Mouse (Mus musculus): ENCODE results near the gene Csmd2. TPM values are rescaled to one million over a fixed set of nuclear protein-coding genes. Genes with fewer than 3 reads are reported as not detected.
"Not testable (repeated sequence)": the region's sequence is repeated elsewhere in the genome, so short reads cannot be mapped to it uniquely, and the experiment has no call there.

Csmd2 gene
- polyA plus RNA-seq, 1 experiment, result 0.02 TPM

DNA sequence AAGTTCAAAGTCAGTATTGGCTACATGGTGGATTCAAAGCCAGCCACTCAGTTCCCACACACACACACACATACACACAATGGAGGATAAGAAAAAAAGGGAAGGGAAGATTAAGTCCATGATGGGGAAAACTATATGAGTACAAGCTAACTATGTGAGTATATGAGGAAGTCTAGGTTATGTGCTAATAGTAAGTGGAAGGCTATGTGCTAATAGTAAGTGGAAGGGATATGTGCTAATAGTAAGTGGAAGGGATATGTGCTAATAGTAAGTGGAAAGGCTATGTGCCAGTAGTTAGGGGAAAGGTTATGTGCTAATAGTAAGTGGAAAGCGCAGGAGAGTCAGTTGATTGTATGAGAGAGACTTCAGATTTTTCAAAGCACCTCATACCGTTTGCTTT lies 453.6 kb downstream of the Csmd2 start:
- WGBS, result 88% methylated on average over 2 of the region's 2 CpGs
- DNase-seq (ENCODE audit: low read depth, low spot score), result no peak

DNA sequence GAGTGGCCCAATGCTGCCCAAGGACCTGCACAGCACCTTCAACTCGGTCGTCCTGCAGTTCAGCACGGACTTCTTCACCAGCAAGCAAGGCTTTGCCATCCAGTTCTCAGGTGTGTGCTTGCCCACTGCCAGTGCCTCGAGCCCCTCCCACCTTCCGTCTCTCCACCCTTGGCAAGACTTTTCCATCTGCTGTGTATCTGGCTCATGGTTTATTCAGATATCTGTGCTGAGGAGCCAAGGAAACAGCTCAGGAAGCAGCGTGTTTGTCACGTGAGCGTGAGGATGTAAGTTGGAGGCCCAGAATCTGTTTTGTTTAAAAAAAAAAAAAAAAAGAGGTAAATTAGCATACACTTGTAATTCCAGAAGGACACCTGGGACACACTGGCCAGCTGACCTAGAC lies 455.1 kb downstream of the Csmd2 start:
- WGBS, result 70% methylated on average over 8 of the region's 8 CpGs
- no peak for DNase-seq (ENCODE audit: low read depth, low spot score)

- DNase-seq (ENCODE audit: low read depth, low spot score), result no peak
- 34% methylated on average over 15 of the region's 15 CpGs for WGBS
These were observed 458.0 kb downstream of the Csmd2 start for GRCm38 (mm10) chr4:128445514-128446260.

GRCm38 (mm10) chr4:128448831-128449431 lies 461.3 kb downstream of the Csmd2 start:
- 88% methylated on average over 12 of the region's 12 CpGs for WGBS

DNA sequence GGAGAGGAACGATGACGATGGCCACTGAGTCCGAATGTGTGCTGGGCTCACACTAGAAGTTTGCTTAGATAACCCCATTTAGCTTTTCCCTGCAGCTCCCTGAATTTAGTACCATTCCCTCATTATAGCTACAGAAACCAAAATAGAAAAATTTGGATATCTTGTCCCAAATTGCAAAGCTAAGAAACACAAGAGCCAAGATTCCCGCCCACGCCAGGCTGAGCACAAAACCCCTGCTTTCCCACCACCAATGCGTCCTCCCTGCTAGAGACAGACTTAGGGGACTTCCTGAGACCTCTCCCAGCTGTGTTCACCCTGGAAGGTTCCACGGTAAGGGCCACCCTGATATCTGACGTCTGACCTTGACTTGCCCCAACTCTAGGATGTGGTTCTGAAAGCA lies 462.5 kb downstream of the Csmd2 start:
- 82% methylated on average over 8 of the region's 8 CpGs for WGBS
- DNase-seq (ENCODE audit: low read depth, low spot score), result no peak

More at GRCm38 (mm10) chr4:128448831-128449431, 461.3 kb downstream of the Csmd2 start:
- no peak for DNase-seq (ENCODE audit: low read depth, low spot score)

GRCm38 (mm10) chr4:128450974-128451373 lies 463.3 kb downstream of the Csmd2 start:
- DNase-seq (ENCODE audit: low read depth, low spot score), result no peak

DNA sequence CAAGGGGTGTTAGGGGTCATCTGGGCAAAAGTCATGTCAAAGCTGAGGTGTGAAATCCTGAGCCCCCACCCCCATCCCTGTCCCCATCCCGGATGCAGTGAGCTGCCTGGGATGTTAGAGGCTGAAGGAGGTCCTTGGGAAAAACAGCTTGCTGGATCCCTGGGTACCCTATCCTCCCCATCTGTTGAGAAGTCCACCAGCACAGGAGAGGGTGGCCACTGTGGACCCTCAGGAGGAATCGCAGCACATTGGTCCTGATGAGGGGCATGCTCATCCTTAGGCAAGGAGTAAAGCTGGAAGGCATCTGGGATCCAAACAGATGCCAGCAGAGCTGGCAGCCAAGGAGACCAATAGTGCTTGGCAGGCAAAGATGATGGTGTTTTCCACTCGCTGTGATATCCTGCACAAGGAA lies 463.7 kb downstream of the Csmd2 start:
- no peak for DNase-seq (ENCODE audit: low read depth, low spot score)
- 68% methylated on average over 3 of the region's 3 CpGs for WGBS

More at GRCm38 (mm10) chr4:128450974-128451373, 463.3 kb downstream of the Csmd2 start:
- 20% methylated on average over 8 of the region's 8 CpGs for WGBS

DNA sequence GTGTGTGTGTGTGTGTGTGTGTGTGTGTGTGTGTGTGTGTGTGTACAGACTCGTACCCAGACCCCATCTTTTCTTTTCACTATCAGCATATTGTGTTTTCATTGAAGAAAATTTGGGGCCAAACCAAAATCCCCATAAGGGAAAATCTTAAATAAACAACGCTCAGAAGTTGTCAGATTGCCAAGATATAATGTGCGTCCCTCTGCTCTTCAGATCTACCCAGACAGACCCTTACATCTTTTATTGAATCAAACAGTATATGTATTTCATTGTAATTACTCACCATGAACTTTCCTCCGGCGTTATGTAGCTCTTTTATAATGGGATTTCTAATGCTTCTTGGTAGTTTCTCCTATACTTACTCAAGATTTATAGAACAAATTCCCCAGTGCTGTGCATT lies 479.1 kb downstream of the Csmd2 start:
- DNase-seq (ENCODE audit: low read depth, low spot score), result no peak
- 62% methylated on average over 5 of the region's 5 CpGs for WGBS

DNA sequence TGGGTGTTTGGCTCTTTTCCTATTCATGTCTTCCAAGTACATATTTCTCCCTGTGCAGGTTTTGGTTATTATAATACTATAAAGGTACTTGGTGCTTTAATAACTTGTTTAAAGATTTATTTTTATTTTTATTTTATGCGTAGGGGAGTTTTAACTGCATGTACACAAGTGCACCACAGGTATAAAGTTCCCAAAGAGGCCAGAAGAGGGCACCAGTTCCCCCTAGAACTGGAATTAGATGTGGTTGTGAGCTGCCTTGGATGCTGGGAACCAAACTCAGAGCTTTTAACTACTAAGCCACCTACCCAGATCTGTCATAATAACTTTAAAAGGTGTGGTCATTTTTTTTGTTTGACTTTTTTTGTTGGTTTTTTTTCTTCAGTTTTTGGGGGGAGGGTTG lies 480.4 kb downstream of the Csmd2 start:
- no peak for DNase-seq (ENCODE audit: low read depth, low spot score)
- 89% methylated on average over 1 of the region's 1 CpGs for WGBS

DNA sequence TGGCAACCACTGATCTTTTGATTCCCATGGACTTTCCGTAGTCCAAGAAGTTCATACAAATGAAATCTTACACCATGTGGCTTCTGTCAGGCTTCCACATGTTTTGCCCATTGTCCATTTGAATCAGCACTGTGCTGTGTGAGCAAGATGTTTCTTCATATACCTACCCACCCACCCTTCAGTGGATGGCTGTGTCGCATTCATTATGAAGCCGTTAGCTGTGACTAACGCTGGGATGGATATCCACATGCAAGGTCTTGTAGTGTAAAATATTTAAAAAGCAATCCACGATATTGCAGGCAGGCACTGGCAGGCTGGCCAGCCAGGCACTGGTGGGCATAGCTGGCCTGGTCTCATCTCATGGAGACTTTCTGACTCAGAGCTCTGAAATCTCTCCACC lies 488.6 kb downstream of the Csmd2 start:
- no peak for DNase-seq (ENCODE audit: low read depth, low spot score)
- 85% methylated on average over 5 of the region's 5 CpGs for WGBS

- WGBS, result 72% methylated on average over 7 of the region's 7 CpGs
- DNase-seq (ENCODE audit: low read depth, low spot score), result no peak
These were observed 496.2 kb downstream of the Csmd2 start for GRCm38 (mm10) chr4:128483891-128484290.

DNA sequence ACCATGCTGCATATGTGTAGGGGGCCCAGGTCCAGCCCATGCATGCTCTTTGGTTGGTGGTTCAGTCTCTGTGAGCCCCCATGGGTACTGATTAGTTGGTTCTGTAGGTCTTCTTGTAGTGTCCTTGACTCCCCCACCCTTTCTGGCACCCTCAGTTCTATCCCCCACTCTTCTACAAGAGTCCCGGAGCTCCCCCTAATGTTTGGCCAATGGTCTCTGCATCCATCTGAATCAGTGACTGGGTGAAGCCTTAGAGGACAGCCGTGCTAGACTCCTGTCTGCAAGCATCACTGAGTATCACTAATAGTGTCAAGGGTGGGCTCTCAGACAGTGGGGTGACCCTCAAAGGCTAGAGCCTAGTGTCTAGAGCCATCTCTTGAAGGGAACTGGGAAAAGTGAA lies 497.0 kb downstream of the Csmd2 start:
- DNase-seq (ENCODE audit: low read depth, low spot score), result no peak
- WGBS, result 63% methylated on average over 2 of the region's 2 CpGs

- 75% methylated on average over 11 of the region's 11 CpGs for WGBS
These were observed 502.0 kb downstream of the Csmd2 start for GRCm38 (mm10) chr4:128489521-128490100.

GRCm38 (mm10) chr4:128492055-128492454 lies 504.4 kb downstream of the Csmd2 start:
- WGBS, result 72% methylated on average over 8 of the region's 8 CpGs

More at GRCm38 (mm10) chr4:128489521-128490100, 502.0 kb downstream of the Csmd2 start:
- DNase-seq (ENCODE audit: low read depth, low spot score), result no peak

DNA sequence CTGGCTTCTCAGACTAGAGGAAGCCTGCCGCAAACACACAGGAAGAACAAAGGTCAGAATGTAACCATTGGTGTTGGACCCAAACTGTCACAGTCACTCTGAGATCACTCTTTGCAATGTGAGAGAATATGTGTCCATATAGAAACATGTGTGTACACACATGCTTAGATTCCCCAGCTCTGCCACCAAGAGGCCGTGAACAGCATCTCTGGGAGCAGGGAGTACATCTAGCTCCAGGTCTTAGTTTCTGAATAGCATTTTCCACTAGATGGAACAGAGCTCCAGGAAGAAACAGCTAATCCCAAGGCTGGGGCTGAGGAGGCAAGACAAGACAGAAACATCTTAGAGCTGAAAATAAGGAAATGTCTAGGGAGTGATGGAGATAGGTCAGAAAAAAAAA lies 512.3 kb downstream of the Csmd2 start:
- 37% methylated on average over 2 of the region's 2 CpGs for WGBS
- DNase-seq (ENCODE audit: low read depth, low spot score), result no peak

More at GRCm38 (mm10) chr4:128492055-128492454, 504.4 kb downstream of the Csmd2 start:
- no peak for DNase-seq (ENCODE audit: low read depth, low spot score)

DNA sequence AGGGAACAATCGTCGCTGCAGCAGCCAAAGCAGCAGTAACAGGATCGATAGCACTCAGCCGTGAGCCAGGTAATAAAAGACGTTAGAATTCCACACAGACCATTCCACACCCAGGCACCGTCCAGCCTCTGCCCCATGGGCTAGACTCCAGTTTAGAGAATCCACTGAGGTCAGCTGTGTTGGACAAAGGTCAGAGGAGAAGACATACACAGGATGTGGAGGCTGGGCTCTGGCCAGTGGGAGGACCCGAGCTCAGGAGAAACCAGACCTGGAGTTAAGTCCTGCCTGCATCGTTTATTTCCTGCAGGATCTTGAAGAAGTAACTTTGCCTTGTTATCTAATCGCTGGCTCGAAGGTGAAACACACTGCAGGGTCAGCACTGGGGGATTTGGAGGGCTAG lies 519.2 kb downstream of the Csmd2 start:
- 14% methylated on average over 10 of the region's 10 CpGs for WGBS
- no peak for DNase-seq (ENCODE audit: low read depth, low spot score)

DNA sequence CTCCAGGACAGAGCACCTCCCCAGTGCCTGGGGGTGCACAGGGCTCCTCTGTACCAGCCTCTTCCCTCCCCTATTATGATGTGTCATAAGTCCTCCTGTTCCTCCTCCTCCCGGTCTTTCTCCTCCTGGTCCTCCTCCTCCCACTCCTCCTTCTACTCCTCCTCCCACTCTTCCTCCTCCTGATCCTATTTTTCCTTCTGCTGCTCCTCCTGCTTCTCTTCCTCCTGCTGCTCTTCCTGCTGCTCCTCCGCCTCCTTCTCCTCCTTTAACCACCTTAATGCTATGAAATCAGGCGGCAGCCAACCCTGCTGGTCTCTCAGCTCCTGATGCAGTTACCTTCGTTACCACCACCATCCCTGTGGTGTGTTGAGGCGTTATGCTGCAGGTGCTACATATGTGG lies 522.2 kb downstream of the Csmd2 start:
- no peak for DNase-seq (ENCODE audit: low read depth, low spot score)
- WGBS, result 65% methylated on average over 5 of the region's 5 CpGs

GRCm38 (mm10) chr4:128514496-128514895 lies 526.8 kb downstream of the Csmd2 start:
- DNase-seq (ENCODE audit: low read depth, low spot score), result no peak
- 72% methylated on average over 5 of the region's 5 CpGs for WGBS

DNA sequence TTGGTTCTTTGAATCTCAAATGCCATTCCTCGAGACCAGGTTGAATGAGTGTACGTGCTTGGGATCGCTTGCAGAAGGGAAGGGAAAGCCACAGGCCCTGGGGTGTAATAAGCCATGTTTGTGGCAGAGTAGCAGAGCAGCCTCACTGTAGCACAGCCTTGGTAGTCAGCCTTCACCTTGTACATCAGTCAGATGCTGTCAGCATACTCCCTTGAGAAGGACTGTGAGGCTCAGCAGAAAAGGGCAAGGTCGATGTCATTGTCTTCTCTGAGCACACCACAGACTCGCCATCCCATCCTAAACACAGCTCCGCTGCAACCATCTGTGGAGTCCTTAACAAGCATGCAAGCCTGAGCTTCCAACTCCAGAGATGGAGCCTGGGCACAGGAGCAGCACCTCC lies 533.6 kb downstream of the Csmd2 start:
- 80% methylated on average over 6 of the region's 6 CpGs for WGBS
- DNase-seq (ENCODE audit: low read depth, low spot score), result no peak

DNA sequence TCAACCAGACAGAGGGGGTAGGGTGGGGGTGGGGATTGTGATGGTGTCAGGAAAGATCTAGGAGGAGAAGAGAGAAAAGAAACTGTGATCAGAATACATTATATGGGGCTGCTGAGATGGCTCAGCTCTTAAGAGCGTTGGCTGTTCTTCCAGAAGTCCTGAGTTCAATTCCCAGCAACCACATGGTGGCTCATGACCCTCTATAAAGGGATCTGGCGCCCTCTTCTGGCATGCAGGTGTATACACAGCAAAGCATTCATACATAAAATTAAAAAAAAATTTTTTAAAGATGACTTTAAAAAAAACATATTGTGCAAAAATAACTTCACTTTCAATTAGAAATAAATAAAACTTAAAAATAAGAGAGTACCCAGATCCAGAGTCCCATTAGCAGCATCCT lies 555.7 kb downstream of the Csmd2 start:
- DNase-seq (ENCODE audit: low read depth, low spot score), result no peak
- 25% methylated on average over 2 of the region's 2 CpGs for WGBS

- 49% methylated on average over 2 of the region's 2 CpGs for WGBS
- DNase-seq (ENCODE audit: low read depth, low spot score), result not testable (repeated sequence)
These were observed 556.4 kb downstream of the Csmd2 start for GRCm38 (mm10) chr4:128543956-128544486.

Data from large intestine, adult 2 months (tissue).